Mouse (Mus musculus): Measurements from ENCODE around the gene Nucb1.

- TF ChIP-seq E2F4 (IDR thresholded peaks at IDR 0.05; ENCODE audit: insufficient read depth) (no peak), TCF12 (IDR thresholded peaks at IDR 0.05; ENCODE audit: insufficient read depth, poor library complexity, severe bottlenecking) (no peak)
Observed at GRCm38 (mm10) chr7:45535676-45536075, 25.5 kb upstream of the Nucb1 start.
